Mouse (Mus musculus): ENCODE data around the gene Scin. TPM values are rescaled to one million over a fixed set of nuclear protein-coding genes. Genes with fewer than 3 reads are reported as not detected.
"Not testable (repeated sequence)": the region's sequence is repeated elsewhere in the genome, so short reads cannot be mapped to it uniquely, and the experiment has no call there.

Gene Scin
- polyA plus RNA-seq (2012; rRNA removed): 0.14 and 0.58 TPM in 2 replicates

- 0 out of 2 replicates have a peak, but pooled peaks cover 2% of the 10 kb centered on the region for H3K27me3 ChIP-seq (ENCODE audit: control insufficient read depth, insufficient read depth, low read length)
- TF ChIP-seq CTCF (IDR thresholded peaks at IDR 0.05; ENCODE audit: control insufficient read depth, insufficient read depth, insufficient replicate concordance, low read depth, low read length) (no peak), POLR2A (IDR thresholded peaks at IDR 0.05; ENCODE audit: control insufficient read depth, low read depth, low read length) (no peak)
These were observed at the start of gene Scin for GRCm38 (mm10) chr12:40133573-40134271. Gene Scin (minus strand): TSS chr12:40134228.

GRCm38 (mm10) chr12:40177089-40177488 lies 43.1 kb upstream of the Scin start:
- no peaks in the 10 kb centered on the region; the same call in 1 of the 2 replicates for H3K4me1 ChIP-seq (ENCODE audit: control insufficient read depth, insufficient read depth, low read length)
- H3K27me3 ChIP-seq (ENCODE audit: control insufficient read depth, insufficient read depth, low read length): no peaks in the 10 kb centered on the region
- no peaks in the 10 kb centered on the region for H3K36me3 ChIP-seq (ENCODE audit: control insufficient read depth, insufficient read depth, low read length)
- no peak for TF ChIP-seq POLR2A (IDR thresholded peaks at IDR 0.05; ENCODE audit: control insufficient read depth, low read depth, low read length)
- TF ChIP-seq CTCF (IDR thresholded peaks at IDR 0.05; ENCODE audit: control insufficient read depth, insufficient read depth, insufficient replicate concordance, low read depth, low read length): 0 out of 2 replicates have a peak, but pooled peaks have one; percentile 6
- no peak overlapping the region for H3K27ac ChIP-seq (ENCODE audit: control insufficient read depth, insufficient read depth, low read depth, low read length)
- no peak overlapping the region for H3K4me3 ChIP-seq (ENCODE audit: control insufficient read depth, low read depth, low read length)

More at GRCm38 (mm10) chr12:40133573-40134271, at the start of gene Scin:
- peaks cover 8% of the 10 kb centered on the region for H3K4me1 ChIP-seq (ENCODE audit: control insufficient read depth, insufficient read depth, low read length)
- peak within 1 kb of the TSS; percentile 47 for H3K4me3 ChIP-seq (ENCODE audit: control insufficient read depth, low read depth, low read length)
- no peak within 1 kb of the TSS for H3K27ac ChIP-seq (ENCODE audit: control insufficient read depth, insufficient read depth, low read depth, low read length)
- no peaks in the 10 kb centered on the region for H3K36me3 ChIP-seq (ENCODE audit: control insufficient read depth, insufficient read depth, low read length)

- no peaks in the 10 kb centered on the region for H3K36me3 ChIP-seq (ENCODE audit: control insufficient read depth, insufficient read depth, low read length)
- no peaks in the 10 kb centered on the region for H3K27me3 ChIP-seq (ENCODE audit: control insufficient read depth, insufficient read depth, low read length)
- no peaks in the 10 kb centered on the region; the same call in 1 of the 2 replicates for H3K4me1 ChIP-seq (ENCODE audit: control insufficient read depth, insufficient read depth, low read length)
- no peak overlapping the region for H3K4me3 ChIP-seq (ENCODE audit: control insufficient read depth, low read depth, low read length)
- TF ChIP-seq CTCF (IDR thresholded peaks at IDR 0.05; ENCODE audit: control insufficient read depth, insufficient read depth, insufficient replicate concordance, low read depth, low read length): no peak
- no peak for TF ChIP-seq POLR2A (IDR thresholded peaks at IDR 0.05; ENCODE audit: control insufficient read depth, low read depth, low read length)
- H3K27ac ChIP-seq (ENCODE audit: control insufficient read depth, insufficient read depth, low read depth, low read length): no peak overlapping the region
These were observed 42.1 kb upstream of the Scin start for GRCm38 (mm10) chr12:40176158-40176557.

GRCm38 (mm10) chr12:40175171-40175570 lies 41.1 kb upstream of the Scin start:
- not testable (repeated sequence) for H3K36me3 ChIP-seq (ENCODE audit: control insufficient read depth, insufficient read depth, low read length); H3K27ac ChIP-seq (ENCODE audit: control insufficient read depth, insufficient read depth, low read depth, low read length); H3K4me1 ChIP-seq (ENCODE audit: control insufficient read depth, insufficient read depth, low read length); H3K4me3 ChIP-seq (ENCODE audit: control insufficient read depth, low read depth, low read length); H3K27me3 ChIP-seq (ENCODE audit: control insufficient read depth, insufficient read depth, low read length)

- no peak overlapping the region for H3K4me3 ChIP-seq (ENCODE audit: control insufficient read depth, low read depth, low read length)
- H3K4me1 ChIP-seq (ENCODE audit: control insufficient read depth, insufficient read depth, low read length): no peaks in the 10 kb centered on the region
- H3K36me3 ChIP-seq (ENCODE audit: control insufficient read depth, insufficient read depth, low read length): no peaks in the 10 kb centered on the region
- no peak overlapping the region for H3K27ac ChIP-seq (ENCODE audit: control insufficient read depth, insufficient read depth, low read depth, low read length)
- TF ChIP-seq POLR2A (IDR thresholded peaks at IDR 0.05; ENCODE audit: control insufficient read depth, low read depth, low read length) (no peak), CTCF (IDR thresholded peaks at IDR 0.05; ENCODE audit: control insufficient read depth, insufficient read depth, insufficient replicate concordance, low read depth, low read length) (no peak)
- H3K27me3 ChIP-seq (ENCODE audit: control insufficient read depth, insufficient read depth, low read length): no peaks in the 10 kb centered on the region
These were observed 37.6 kb upstream of the Scin start for GRCm38 (mm10) chr12:40171637-40172036.

- no peak for TF ChIP-seq CTCF (IDR thresholded peaks at IDR 0.05; ENCODE audit: control insufficient read depth, insufficient read depth, insufficient replicate concordance, low read depth, low read length)
- no peak for TF ChIP-seq POLR2A (IDR thresholded peaks at IDR 0.05; ENCODE audit: control insufficient read depth, low read depth, low read length)
- Histone ChIP-seq H3K36me3 (ENCODE audit: control insufficient read depth, insufficient read depth, low read length) (no peaks in the 10 kb centered on the region), H3K27ac (ENCODE audit: control insufficient read depth, insufficient read depth, low read depth, low read length) (no peak overlapping the region), H3K4me1 (ENCODE audit: control insufficient read depth, insufficient read depth, low read length) (no peaks in the 10 kb centered on the region), H3K4me3 (ENCODE audit: control insufficient read depth, low read depth, low read length) (no peak overlapping the region), H3K27me3 (ENCODE audit: control insufficient read depth, insufficient read depth, low read length) (no peaks in the 10 kb centered on the region)
These were observed 35.6 kb upstream of the Scin start for GRCm38 (mm10) chr12:40169675-40170074.

GRCm38 (mm10) chr12:40164621-40165020 lies 30.6 kb upstream of the Scin start:
- no peak overlapping the region for H3K4me3 ChIP-seq (ENCODE audit: control insufficient read depth, low read depth, low read length)
- H3K27ac ChIP-seq (ENCODE audit: control insufficient read depth, insufficient read depth, low read depth, low read length): no peak overlapping the region
- no peak for TF ChIP-seq POLR2A (IDR thresholded peaks at IDR 0.05; ENCODE audit: control insufficient read depth, low read depth, low read length)
- TF ChIP-seq CTCF (IDR thresholded peaks at IDR 0.05; ENCODE audit: control insufficient read depth, insufficient read depth, insufficient replicate concordance, low read depth, low read length): no peak
- H3K4me1 ChIP-seq (ENCODE audit: control insufficient read depth, insufficient read depth, low read length): no peaks in the 10 kb centered on the region
- H3K27me3 ChIP-seq (ENCODE audit: control insufficient read depth, insufficient read depth, low read length): no peaks in the 10 kb centered on the region
- H3K36me3 ChIP-seq (ENCODE audit: control insufficient read depth, insufficient read depth, low read length): no peaks in the 10 kb centered on the region

Data from testis, adult 2 months (tissue).